Mouse (Mus musculus) lung, postnatal 0 days (tissue): ENCODE measurements around the gene Prmt3.

ENCODE experiments used
- CTCF ChIP-seq: IDR thresholded peaks from 2 replicates; pipeline ENCODE4 v1.5.1; 2016; ENCODE audit warnings: antibody characterized with exemption, mild to moderate bottlenecking
- EP300 ChIP-seq: IDR thresholded peaks from 2 replicates; pipeline ENCODE4 v1.6.1; 2016; ENCODE audit warnings: antibody characterized with exemption, mild to moderate bottlenecking, control low read depth

- TF ChIP-seq CTCF (0 out of 2 replicates have a peak, but pooled peaks have one; percentile 9), EP300 (no peak)
Measured at GRCm38 (mm10) chr7:49778904-49779615, 914 bp downstream of the Prmt3 start.
